Mouse (Mus musculus) layer of hippocampus, postnatal 10 days (tissue): ENCODE measurements around the gene Lin37. TPM values are rescaled to one million over a fixed set of nuclear protein-coding genes. Genes with fewer than 3 reads are reported as not detected.

ENCODE experiments used
- DNase-seq, 2 experiments: peaks; one replicate each; pipeline ENCODE4 v3.0.0; 2021; ENCODE audit warnings: low spot score in 2 of 2
- microRNA-seq, 2 experiments: library from miRNA; unstranded; fragments of <30 nt; microRNA quantifications; one replicate each; pipeline ENCODE4 v1.2.0; 2021
- total RNA-seq, 2 experiments: library from RNA; stranded (reverse); gene quantifications; 2 replicates each; pipeline ENCODE4 v1.2.3; 2021

The Lin37 gene
- total RNA-seq, 2 experiments from 2014 or later: 28.2 to 36.6 TPM

- no peak for DNase-seq
Observed at GRCm38 (mm10) chr7:30518325-30518724, 41.3 kb downstream of the Lin37 start.

DNA sequence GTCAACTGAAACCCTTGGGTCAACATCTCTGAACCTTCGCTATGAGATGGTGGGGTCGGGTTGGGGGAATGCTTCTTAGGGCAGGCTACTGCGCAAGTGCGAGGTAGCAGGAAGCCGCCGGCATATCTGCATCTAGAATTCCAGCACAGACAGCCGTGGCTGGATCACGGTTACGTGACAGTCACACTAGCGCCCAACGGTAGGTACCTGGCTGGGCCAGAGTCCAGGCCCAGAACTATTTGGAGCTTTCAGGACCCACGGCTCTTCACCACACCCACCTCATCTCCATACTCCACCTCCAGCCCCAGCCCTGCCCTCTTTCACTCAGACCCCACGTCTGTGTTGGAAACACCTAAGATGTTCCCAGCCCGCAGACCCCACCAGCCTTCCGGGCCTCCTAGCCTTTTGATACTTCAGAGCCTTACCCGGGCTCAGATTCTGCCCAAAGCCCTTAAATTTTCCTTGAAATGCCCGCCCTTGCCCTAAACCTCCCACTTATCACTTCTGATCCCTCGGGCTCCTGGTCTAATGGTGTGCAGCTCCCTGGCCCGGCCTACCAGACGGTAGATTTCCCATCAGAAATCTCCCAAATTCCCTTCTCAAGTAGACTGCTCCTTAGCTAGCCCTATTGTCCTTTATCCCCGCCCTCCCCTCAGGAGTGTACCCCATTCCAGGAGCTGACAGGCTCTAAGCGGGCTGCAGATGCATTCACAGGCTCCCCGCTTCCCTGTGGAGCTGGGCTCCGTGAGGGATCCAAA, 44.5 kb downstream of the Lin37 start:
- DNase-seq: no peak

GRCm38 (mm10) chr7:30508061-30508460, 51.6 kb downstream of the Lin37 start:
- DNase-seq: no peak

Small RNA genes within 50 kb of the gene (microRNA-seq; reads per million reads assigned to microRNA genes)
- gene Gm38670: 0 to 0.45 reads per million in 2 experiments
- gene Mir3569: 0.67 to 0.98 reads per million in 2 experiments

Other genes with a start within 250 kb of the Lin37 start
- gene Syne4, start 245.0 kb downstream of the Lin37 start, total RNA-seq: 1 to 10 TPM; 3.2 to 6.4 TPM
- under 1 TPM; 0.48 to 0.69 TPM for gene E130208F15Rik, start 238.1 kb downstream of the Lin37 start, total RNA-seq
- 1 to 10 TPM; 7.8 to 9.4 TPM for gene Sdhaf1, start 235.9 kb downstream of the Lin37 start, total RNA-seq
- gene Lrfn3, start 197.1 kb downstream of the Lin37 start, total RNA-seq: 10 to 100 TPM; 42.8 to 43.6 TPM
- 10 to 100 TPM; 21.9 to 24.0 TPM for gene Tyrobp, start 146.1 kb downstream of the Lin37 start, total RNA-seq
- gene Hcst, start 140.0 kb downstream of the Lin37 start, total RNA-seq: 1 to 10 TPM in 1 of 2 experiments, under 1 TPM in 1; 0.91 to 1.8 TPM
- gene Nfkbid, start 138.1 kb downstream of the Lin37 start, total RNA-seq: 1 to 10 TPM; 2.2 to 3.0 TPM
- gene Aplp1, start 114.3 kb downstream of the Lin37 start, total RNA-seq: 100 to 1,000 TPM; 831 to 849 TPM
- gene Kirrel2, start 102.1 kb downstream of the Lin37 start, total RNA-seq: 1 to 10 TPM; 3.9 to 5.3 TPM
- under 1 TPM; 0.55 to 0.62 TPM for gene Nphs1, start 101.5 kb downstream of the Lin37 start, total RNA-seq
- gene Prodh2, start 66.2 kb downstream of the Lin37 start, total RNA-seq: under 1 TPM in 1 of 2 experiments, not detected in 1; 0.69 TPM
- gene Arhgap33, start 24.8 kb downstream of the Lin37 start, total RNA-seq: 100 to 1,000 TPM; 218 to 232 TPM
- gene Hspb6, start 7.7 kb downstream of the Lin37 start, total RNA-seq: 1 to 10 TPM; 5.3 to 5.6 TPM
- 1 to 10 TPM; 3.4 to 4.4 TPM for gene Proser3, start 7.5 kb downstream of the Lin37 start, total RNA-seq
- gene U2af1l4, start 3.5 kb upstream of the Lin37 start, total RNA-seq: 10 to 100 TPM; 49.4 to 52.5 TPM
- 1 to 10 TPM; 4.8 to 5.8 TPM for gene Gm49396, start 3.5 kb upstream of the Lin37 start, total RNA-seq
- gene Psenen, start 3.8 kb upstream of the Lin37 start, total RNA-seq: 10 to 100 TPM; 79.4 to 87.1 TPM
- gene Igflr1, start 5.6 kb upstream of the Lin37 start, total RNA-seq: 1 to 10 TPM; 2.4 to 2.8 TPM
- gene Kmt2b, start 28.9 kb upstream of the Lin37 start, total RNA-seq: 10 to 100 TPM; 57.8 to 59.8 TPM
- gene Zbtb32, start 39.1 kb upstream of the Lin37 start, total RNA-seq: not detected
- under 1 TPM; 0.22 to 0.34 TPM for gene Upk1a, start 53.0 kb upstream of the Lin37 start, total RNA-seq
- gene Cox6b1, start 66.3 kb upstream of the Lin37 start, total RNA-seq: 100 to 1,000 TPM; 719 to 852 TPM
- gene Etv2, start 76.0 kb upstream of the Lin37 start, total RNA-seq: not detected
- gene Rbm42, start 90.5 kb upstream of the Lin37 start, total RNA-seq: 10 to 100 TPM; 75.3 to 79.9 TPM
- gene Haus5, start 105.2 kb upstream of the Lin37 start, total RNA-seq: 1 to 10 TPM; 7.0 to 7.4 TPM
- gene Pmis2, start 111.8 kb upstream of the Lin37 start, total RNA-seq: not detected
- gene 2200002J24Rik, start 139.1 kb upstream of the Lin37 start, total RNA-seq: not detected
- gene Atp4a, start 152.4 kb upstream of the Lin37 start, total RNA-seq: 1 to 10 TPM; 3.1 to 3.8 TPM
- 100 to 1,000 TPM; 117 to 141 TPM for gene Tmem147, start 169.7 kb upstream of the Lin37 start, total RNA-seq
- gene Gapdhs, start 183.8 kb upstream of the Lin37 start, total RNA-seq: not detected
- 10 to 100 TPM in 1 of 2 experiments, 1 to 10 TPM in 1; 7.7 to 10.4 TPM for gene Sbsn, start 191.6 kb upstream of the Lin37 start, total RNA-seq
- gene Dmkn, start 203.9 kb upstream of the Lin37 start, total RNA-seq: 1 to 10 TPM; 1.2 to 1.5 TPM
- gene Krtdap, start 228.1 kb upstream of the Lin37 start, total RNA-seq: not detected